Mouse (Mus musculus): ENCODE data around the gene Anp32e.

The Anp32e gene

DNA sequence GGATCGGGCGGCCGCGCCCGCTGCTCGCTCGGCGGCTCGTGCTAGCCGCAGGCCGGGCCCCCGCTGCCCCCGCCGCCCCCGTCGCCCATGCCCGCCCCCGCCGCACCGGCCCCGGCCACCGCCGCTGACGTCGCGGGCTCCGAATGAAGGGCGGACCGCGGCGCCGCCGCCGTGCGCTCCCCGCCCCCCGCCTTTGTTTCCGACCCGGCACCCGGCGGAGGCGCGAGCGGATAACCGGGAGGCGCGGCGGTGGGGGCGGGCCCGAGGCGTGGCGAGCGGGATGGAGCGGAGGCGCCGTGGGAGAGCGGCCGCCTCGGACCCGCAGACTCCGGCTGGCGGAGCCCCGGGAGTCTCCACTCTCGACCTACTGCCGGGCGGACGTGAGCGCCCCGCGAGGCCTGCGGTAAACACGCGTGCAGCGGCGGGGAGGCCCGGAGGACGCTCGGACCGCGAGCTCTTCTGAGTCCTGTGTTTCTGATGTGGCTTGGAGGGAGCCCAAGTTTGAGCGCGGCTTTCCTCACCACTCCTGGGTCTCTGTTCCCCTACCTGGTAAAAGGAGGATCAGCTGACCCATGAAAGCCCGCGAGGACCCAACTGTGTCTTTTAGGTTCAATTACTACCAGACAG lies 66.9 kb downstream of the Anp32e start, which contains the start of gene Plekho1:
TSS of gene Plekho1 (minus strand) at position 200 of the 627 bp plus-strand sequence.
- no peak for DNase-seq (ENCODE audit: extremely low spot score, low read depth, low spot score)

DNA sequence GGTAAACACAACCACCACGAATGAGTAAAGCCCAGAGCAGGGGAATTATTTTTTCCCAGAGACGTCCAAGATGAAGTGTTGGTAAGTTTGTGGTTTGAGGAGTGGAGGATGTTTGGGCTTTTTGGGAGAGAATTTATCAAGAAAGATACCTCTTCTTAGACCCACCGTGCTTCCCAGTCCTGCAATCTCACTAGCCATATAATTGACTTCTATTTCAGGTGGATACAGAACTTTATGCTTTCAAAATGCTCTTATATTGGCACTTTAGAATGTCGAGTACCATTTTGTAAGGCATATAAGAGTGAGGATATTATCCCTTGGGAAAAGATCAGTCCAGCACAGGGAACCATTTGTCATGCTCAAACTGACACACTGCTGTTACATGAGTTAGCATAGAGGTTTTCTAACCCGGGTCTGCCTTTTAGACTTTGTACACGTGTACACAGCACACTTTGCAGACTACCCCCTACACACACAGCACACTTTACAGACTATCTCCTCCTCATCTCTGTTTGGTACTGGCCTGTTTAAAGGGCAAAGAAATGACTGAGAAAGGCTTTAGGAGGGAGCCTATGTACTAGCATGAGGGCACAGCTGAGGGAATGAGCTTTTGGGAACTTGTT lies 67.5 kb downstream of the Anp32e start:
- DNase-seq (ENCODE audit: extremely low spot score, low read depth, low spot score), result no peak

Measured in hindlimb bud, embryonic 11.5 days (tissue).